Mouse (Mus musculus): ENCODE measurements at regions not wholly inside any gene's neighbourhood (a gene's known extent, or its start where the extent isn't known, plus 50 kb on each side); places are given as distances from the start of the nearest gene placed in this dataset.

GRCm38 (mm10) chr15:5510056-5510455 is 266.1 kb upstream of the Ptger4 start:
- no peak for DNase-seq (ENCODE audit: low spot score)

GRCm38 (mm10) chr15:5511046-5511445 is 267.1 kb upstream of the Ptger4 start:
- DNase-seq (ENCODE audit: low spot score), result no peak

GRCm38 (mm10) chr15:5512546-5512945 is 268.6 kb upstream of the Ptger4 start:
- no peak for DNase-seq (ENCODE audit: low spot score)

- no peak for DNase-seq (ENCODE audit: low spot score)
These were observed 269.2 kb upstream of the Ptger4 start for GRCm38 (mm10) chr15:5513146-5513545.

- no peak for DNase-seq (ENCODE audit: low spot score)
These were observed 270.2 kb upstream of the Ptger4 start for GRCm38 (mm10) chr15:5514217-5514616.

GRCm38 (mm10) chr15:5517244-5517966 is 273.4 kb upstream of the Ptger4 start:
- DNase-seq (ENCODE audit: low spot score), result no peak

GRCm38 (mm10) chr15:5519552-5519951 is 275.6 kb upstream of the Ptger4 start:
- no peak for DNase-seq (ENCODE audit: low spot score)

GRCm38 (mm10) chr15:5519997-5520396 is 276.0 kb upstream of the Ptger4 start:
- no peak for DNase-seq (ENCODE audit: low spot score)

GRCm38 (mm10) chr15:5528619-5529018 is 284.6 kb upstream of the Ptger4 start:
- DNase-seq (ENCODE audit: low spot score), result no peak

- no peak for DNase-seq (ENCODE audit: low spot score)
These were observed 289.7 kb upstream of the Ptger4 start for GRCm38 (mm10) chr15:5533656-5534055.

- no peak for DNase-seq (ENCODE audit: low spot score)
These were observed 293.4 kb upstream of the Ptger4 start for GRCm38 (mm10) chr15:5537432-5537831.

GRCm38 (mm10) chr15:5539301-5539928 is 295.4 kb upstream of the Ptger4 start:
- no peak for DNase-seq (ENCODE audit: low spot score)

GRCm38 (mm10) chr15:5554526-5554925 is 310.5 kb upstream of the Ptger4 start:
- no peak for DNase-seq (ENCODE audit: low spot score)

- DNase-seq (ENCODE audit: low spot score), result no peak
These were observed 310.9 kb upstream of the Ptger4 start for GRCm38 (mm10) chr15:5554926-5555325.

GRCm38 (mm10) chr15:5555381-5556066 is 311.5 kb upstream of the Ptger4 start:
- DNase-seq (ENCODE audit: low spot score), result no peak

- no peak for DNase-seq (ENCODE audit: low spot score)
These were observed 317.8 kb upstream of the Ptger4 start for GRCm38 (mm10) chr15:5561783-5562182.

- no peak for DNase-seq (ENCODE audit: low spot score)
These were observed 330.4 kb upstream of the Ptger4 start for GRCm38 (mm10) chr15:5574366-5574765.

GRCm38 (mm10) chr15:5579559-5579958 is 335.6 kb upstream of the Ptger4 start:
- no peak for DNase-seq (ENCODE audit: low spot score)

- no peak for DNase-seq (ENCODE audit: low spot score)
These were observed 336.4 kb upstream of the Ptger4 start for GRCm38 (mm10) chr15:5580416-5580815.

- DNase-seq (ENCODE audit: low spot score), result no peak
These were observed 340.4 kb upstream of the Ptger4 start for GRCm38 (mm10) chr15:5584381-5584780.

GRCm38 (mm10) chr15:5604732-5605266 is 360.8 kb upstream of the Ptger4 start:
- DNase-seq (ENCODE audit: low spot score), result no peak

GRCm38 (mm10) chr15:5607533-5607932 is 363.5 kb upstream of the Ptger4 start:
- DNase-seq (ENCODE audit: low spot score), result no peak

- no peak for DNase-seq (ENCODE audit: low spot score)
These were observed 379.0 kb upstream of the Ptger4 start for GRCm38 (mm10) chr15:5623021-5623420.
